In the genomic region with DNA sequence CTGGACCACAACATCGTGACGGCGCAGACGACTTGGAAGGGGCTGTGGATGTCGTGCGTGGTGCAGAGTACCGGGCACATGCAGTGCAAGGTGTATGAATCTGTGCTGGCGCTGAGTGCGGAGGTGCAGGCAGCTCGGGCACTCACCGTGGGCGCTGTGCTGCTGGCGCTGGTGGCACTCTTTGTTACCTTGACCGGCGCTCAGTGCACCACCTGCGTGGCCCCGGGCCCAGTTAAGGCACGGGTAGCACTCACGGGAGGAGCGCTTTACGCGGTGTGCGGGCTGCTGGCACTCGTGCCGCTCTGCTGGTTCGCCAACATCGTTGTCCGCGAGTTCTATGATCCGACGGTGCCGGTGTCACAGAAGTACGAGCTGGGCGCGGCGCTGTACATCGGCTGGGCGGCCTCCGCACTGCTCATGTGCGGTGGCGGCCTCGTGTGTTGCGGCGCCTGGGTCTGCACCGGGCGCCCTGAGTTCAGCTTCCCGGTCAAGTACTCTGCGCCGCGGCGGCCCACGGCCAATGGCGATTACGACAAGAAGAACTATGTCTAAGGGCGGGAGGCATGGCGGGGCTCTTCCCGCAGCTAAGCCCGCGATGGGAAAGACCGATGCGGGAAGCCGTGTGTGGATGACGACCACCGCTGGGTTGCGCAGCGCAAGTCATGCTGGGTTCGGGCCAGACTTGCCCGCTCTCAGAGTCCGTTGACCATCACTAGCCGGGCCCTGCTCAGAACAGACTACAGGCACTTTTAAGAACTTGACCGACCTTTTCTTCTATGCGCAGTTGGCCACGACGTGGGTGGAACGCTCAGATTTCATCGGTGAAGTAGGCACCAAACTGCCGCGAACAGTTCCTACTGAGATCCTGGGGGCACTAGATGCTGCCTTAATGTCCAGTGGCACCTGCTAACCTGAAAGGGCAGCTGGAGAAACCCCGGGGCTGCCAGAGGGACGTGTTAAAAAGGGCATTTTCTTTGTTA, we compare ENCODE assay signal across 8 mouse cellular contexts. TPM values are rescaled to one million over a fixed set of nuclear protein-coding genes. Genes with fewer than 3 reads are reported as not detected.
DNase-seq lines count a peak whose midpoint lies in the region; ATAC-seq lines count a peak whose summit lies in the region.
"Had no signal": no experiment of that assay in that cellular context is flagged by ENCODE, and none has a peak within 500 bp of the region (broad histone marks: within the 10 kb centered on the region; RNA-seq: fewer than 3 reads in every experiment).

No protein-coding gene starts in this region.

- 3% methylated on average over 80 of the region's 80 CpGs for WGBS in forebrain, embryonic 12.5 days
- WGBS in kidney, embryonic 15.5 days = 1% methylated on average over 80 of the region's 80 CpGs
- WGBS in midbrain, embryonic 10.5 days = 3% methylated on average over 80 of the region's 80 CpGs

- peaks cover 61% of the 10 kb centered on the region for H3K27me3 ChIP-seq in forebrain, embryonic 12.5 days
- H3K27me3 ChIP-seq in kidney, embryonic 15.5 days = peaks cover 46% of the 10 kb centered on the region
- H3K27me3 ChIP-seq in midbrain, embryonic 10.5 days (ENCODE audit: low read depth, poor library complexity, severe bottlenecking) = peaks cover 64% of the 10 kb centered on the region

- H3K27ac ChIP-seq in forebrain, embryonic 12.5 days = no peak overlapping the region
- H3K27ac ChIP-seq in kidney, embryonic 15.5 days = peak overlapping the region; percentile 72
- peak overlapping the region; percentile 67; the same call in 1 of the 2 replicates for H3K27ac ChIP-seq in midbrain, embryonic 10.5 days (replicated peaks)

- peak overlapping the region; percentile 17; the same call in 1 of the 2 replicates for H3K9ac ChIP-seq in forebrain, embryonic 12.5 days
- H3K9ac ChIP-seq in kidney, embryonic 15.5 days = peak overlapping the region; percentile 53

- peaks cover 22% of the 10 kb centered on the region for H3K36me3 ChIP-seq in forebrain, embryonic 12.5 days (replicated peaks)
- peaks cover 15% of the 10 kb centered on the region for H3K36me3 ChIP-seq in kidney, embryonic 15.5 days
- peaks cover 27% of the 10 kb centered on the region for H3K36me3 ChIP-seq in midbrain, embryonic 10.5 days

- H3K9me3 ChIP-seq in forebrain, embryonic 12.5 days = no peaks in the 10 kb centered on the region
- H3K9me3 ChIP-seq in kidney, embryonic 15.5 days (replicated peaks) = no peaks in the 10 kb centered on the region
- no peaks in the 10 kb centered on the region for H3K9me3 ChIP-seq in midbrain, embryonic 10.5 days (replicated peaks)

- H3K4me1 ChIP-seq in forebrain, embryonic 12.5 days = peaks cover 20% of the 10 kb centered on the region
- peaks cover 52% of the 10 kb centered on the region for H3K4me1 ChIP-seq in kidney, embryonic 15.5 days
- peaks cover 55% of the 10 kb centered on the region for H3K4me1 ChIP-seq in midbrain, embryonic 10.5 days

- peak; percentile 54; the same call in 1 of the 2 replicates for ATAC-seq in forebrain, embryonic 12.5 days (ENCODE audit: low FRiP score)
- peak; percentile 10; the same call in 1 of the 2 replicates for ATAC-seq in kidney, embryonic 15.5 days (replicated peaks; ENCODE audit: low FRiP score)

- H3K4me3 ChIP-seq in forebrain, embryonic 12.5 days (replicated peaks) = peak overlapping the region; percentile 40
- peak overlapping the region; percentile 50 for H3K4me3 ChIP-seq in kidney, embryonic 15.5 days (replicated peaks)
- peak overlapping the region; percentile 54 for H3K4me3 ChIP-seq in midbrain, embryonic 10.5 days

- peak; percentile 25 for DNase-seq in right cerebral cortex, postnatal 4 days
- no peak for DNase-seq in right cerebral cortex, postnatal 10 days (ENCODE audit: low spot score in 2 of 2)
- peak; percentile 53 for DNase-seq in midbrain, embryonic 10.5 days (ENCODE audit: low spot score)
- no peak for DNase-seq in natural killer cell, adult 2 months (ENCODE audit: low spot score in 2 of 2)
- DNase-seq in left cerebral cortex, postnatal 14 days (ENCODE audit: low spot score in 2 of 2) = no peak

- H3K4me2 ChIP-seq in forebrain, embryonic 12.5 days = peak overlapping the region; percentile 50
- H3K4me2 ChIP-seq in kidney, embryonic 15.5 days = peak overlapping the region; percentile 71

- intact Hi-C loops in left cerebral cortex, postnatal 14 days (cut with DNase I) = no loop called here

RNA-seq across cellular contexts. Expression of a gene that starts 0.7 kb away (rescaled TPM):
- polyA plus RNA-seq in forebrain, embryonic 12.5 days (2016; fragmentation: Nextera tagmentation; extraction: Ambion mirVana) = 24.4 and 24.7 TPM in 2 replicates
- polyA plus RNA-seq in kidney, embryonic 15.5 days (2015; fragmentation: Nextera tagmentation; extraction: Ambion mirVana) = 93.2 and 99.2 TPM in 2 replicates
- polyA plus RNA-seq in midbrain, embryonic 10.5 days (2016; fragmentation: Nextera tagmentation; extraction: Ambion mirVana) = 29.5 and 29.9 TPM in 2 replicates
- 10 to 100 TPM; 83.4 to 85.2 TPM for total RNA-seq in left cerebral cortex, postnatal 14 days (2021)
- total RNA-seq: neutrophil, adult 5-6 weeks had no signal

RNA-seq across cellular contexts. Expression of a gene that starts 34.2 kb away (rescaled TPM):
- 111 and 113 TPM in 2 replicates for polyA plus RNA-seq in forebrain, embryonic 12.5 days (2016; fragmentation: Nextera tagmentation; extraction: Ambion mirVana)
- polyA plus RNA-seq in kidney, embryonic 15.5 days (2015; fragmentation: Nextera tagmentation; extraction: Ambion mirVana) = 87.0 and 101 TPM in 2 replicates
- 96.4 and 107 TPM in 2 replicates for polyA plus RNA-seq in midbrain, embryonic 10.5 days (2016; fragmentation: Nextera tagmentation; extraction: Ambion mirVana)
- 10 to 100 TPM; 85.0 to 94.4 TPM for total RNA-seq in left cerebral cortex, postnatal 14 days (2021)

RNA-seq across cellular contexts. Expression of a gene that starts 34.4 kb away (rescaled TPM):
- polyA plus RNA-seq in forebrain, embryonic 12.5 days (2016; fragmentation: Nextera tagmentation; extraction: Ambion mirVana) = 56.6 and 57.2 TPM in 2 replicates
- 47.6 and 54.0 TPM in 2 replicates for polyA plus RNA-seq in kidney, embryonic 15.5 days (2015; fragmentation: Nextera tagmentation; extraction: Ambion mirVana)
- polyA plus RNA-seq in midbrain, embryonic 10.5 days (2016; fragmentation: Nextera tagmentation; extraction: Ambion mirVana) = 66.8 and 76.4 TPM in 2 replicates
- total RNA-seq in left cerebral cortex, postnatal 14 days (2021) = 1 to 10 TPM; 2.7 to 3.1 TPM

RNA-seq across cellular contexts. Expression of a gene that starts 59.0 kb away (rescaled TPM):
- polyA plus RNA-seq in forebrain, embryonic 12.5 days (2016; fragmentation: Nextera tagmentation; extraction: Ambion mirVana) = 19.5 and 28.7 TPM in 2 replicates
- polyA plus RNA-seq in kidney, embryonic 15.5 days (2015; fragmentation: Nextera tagmentation; extraction: Ambion mirVana) = 41.3 and 47.7 TPM in 2 replicates
- polyA plus RNA-seq in midbrain, embryonic 10.5 days (2016; fragmentation: Nextera tagmentation; extraction: Ambion mirVana) = 25.7 and 26.6 TPM in 2 replicates
- total RNA-seq in left cerebral cortex, postnatal 14 days (2021) = 10 to 100 TPM; 22.1 to 26.4 TPM

RNA-seq across cellular contexts. Expression of a gene that starts 59.0 kb away (rescaled TPM):
- polyA plus RNA-seq in forebrain, embryonic 12.5 days (2016; fragmentation: Nextera tagmentation; extraction: Ambion mirVana) = not detected in 2 replicates
- not detected in 2 replicates for polyA plus RNA-seq in kidney, embryonic 15.5 days (2015; fragmentation: Nextera tagmentation; extraction: Ambion mirVana)
- polyA plus RNA-seq in midbrain, embryonic 10.5 days (2016; fragmentation: Nextera tagmentation; extraction: Ambion mirVana) = not detected in 2 replicates
- 1 to 10 TPM; 3.3 to 7.7 TPM for total RNA-seq in left cerebral cortex, postnatal 14 days (2021)

Comparison
In these comparisons a context has a peak if more than half of its experiments do, and no peak if none do; other contexts are left out.
1. DNase-seq: peak in right cerebral cortex, postnatal 4 days (single experiment) and midbrain, embryonic 10.5 days (single experiment); none in right cerebral cortex, postnatal 10 days (0 of 2), natural killer cell, adult 2 months (0 of 2) and left cerebral cortex, postnatal 14 days (0 of 2).
2. Peak in every context shown above with its lines, with median percentiles within 50 percentile points of each other: H3K4me3 ChIP-seq.